Mouse (Mus musculus) lung, postnatal 0 days (tissue): Measurements from ENCODE around the gene Fam69b. TPM values are rescaled to one million over a fixed set of nuclear protein-coding genes. Genes with fewer than 3 reads are reported as not detected.

Experiments used
- ATAC-seq: fragments of 200-750 bp; cut with Nextera tagmentation; 2 replicates; pipeline ENCODE4 v1.8.0; 2017; ENCODE audit warnings: moderate library complexity
- DNase-seq: peaks from one replicate; pipeline ENCODE4 v3.0.0-alpha.2; 2016; ENCODE audit warnings: low spot score
- H3K27ac ChIP-seq: fragments of 300-500 bp; sonication (generic); 2 replicates; pipeline ENCODE4 v1.5.1; 2014; ENCODE audit warnings: antibody characterized with exemption, mild to moderate bottlenecking, low read length, mixed read lengths
- H3K27me3 ChIP-seq: fragments of 300-500 bp; sonication (generic); replicated peaks from 2 replicates; pipeline ENCODE4 v1.6.1; 2014; ENCODE audit warnings: low read length, mixed read lengths; ENCODE audit not compliant: insufficient read depth
- H3K36me3 ChIP-seq: fragments of 300-500 bp; sonication (generic); 2 replicates; pipeline ENCODE4 v1.6.1; 2014; ENCODE audit warnings: low read length, mixed read lengths; ENCODE audit not compliant: insufficient read depth
- H3K4me1 ChIP-seq: fragments of 300-500 bp; sonication (generic); 2 replicates; pipeline ENCODE4 v1.6.1; 2014; ENCODE audit warnings: antibody characterized with exemption, low read depth, low read length, mixed read lengths; ENCODE audit not compliant: insufficient read depth
- H3K4me2 ChIP-seq: fragments of 300-500 bp; sonication (generic); replicated peaks from 2 replicates; pipeline ENCODE4 v1.6.1; 2014; ENCODE audit warnings: low read depth, mild to moderate bottlenecking, low read length, moderate library complexity, mixed read lengths
- H3K4me3 ChIP-seq: fragments of 300-500 bp; sonication (generic); 2 replicates; pipeline ENCODE4 v1.5.1; 2014; ENCODE audit warnings: low read depth, low read length
- H3K9ac ChIP-seq: fragments of 300-500 bp; sonication (generic); replicated peaks from 2 replicates; pipeline ENCODE4 v1.6.1; 2014; ENCODE audit warnings: low read depth, mild to moderate bottlenecking
- H3K9me3 ChIP-seq: fragments of 300-500 bp; sonication (generic); 2 replicates; pipeline ENCODE4 v1.6.1; 2016; ENCODE audit warnings: low read length, mixed read lengths
- CTCF ChIP-seq: IDR thresholded peaks from 2 replicates; pipeline ENCODE4 v1.5.1; 2016; ENCODE audit warnings: antibody characterized with exemption, mild to moderate bottlenecking
- EP300 ChIP-seq: IDR thresholded peaks from 2 replicates; pipeline ENCODE4 v1.6.1; 2016; ENCODE audit warnings: antibody characterized with exemption, mild to moderate bottlenecking, control low read depth
- WGBS: fragments of 180-500 bp; shearing (Covaris S2); extraction: QIAGEN DNeasy Blood & Tissue Kit; methylation state at CpG from one replicate; pipeline ENCODE4 v1.1.7; 2014; 5-methylcytosine and 5-hydroxymethylcytosine counted together
- polyA plus RNA-seq: library from polyadenylated mRNA; unstranded; fragments of >200 nt; fragmentation: Nextera tagmentation; extraction: Ambion mirVana; gene quantifications from 2 replicates; pipeline ENCODE4 v1.2.1, GENCODE M21; 2015

The Fam69b gene
- polyA plus RNA-seq, 1 experiment from 2014 or later = 8.2 TPM

GRCm38 (mm10) chr2:26595725-26596435 is 32.4 kb upstream of the Fam69b start:
- DNase-seq (no peak), ATAC-seq (peak; percentile 10)
- Histone ChIP-seq H3K27ac (0 out of 2 replicates have a peak overlapping the region, but pooled peaks have one; percentile 0), H3K36me3 (peaks cover 28% of the 10 kb centered on the region), H3K9me3 (no peaks in the 10 kb centered on the region), H3K9ac (no peak overlapping the region), H3K4me2 (no peak overlapping the region), H3K4me3 (no peak overlapping the region), H3K4me1 (peaks cover 6% of the 10 kb centered on the region), H3K27me3 (no peaks in the 10 kb centered on the region)
- TF ChIP-seq CTCF = no peak
- TF ChIP-seq EP300 = no peak
- WGBS = 77% methylated on average over 11 of the region's 11 CpGs

DNA sequence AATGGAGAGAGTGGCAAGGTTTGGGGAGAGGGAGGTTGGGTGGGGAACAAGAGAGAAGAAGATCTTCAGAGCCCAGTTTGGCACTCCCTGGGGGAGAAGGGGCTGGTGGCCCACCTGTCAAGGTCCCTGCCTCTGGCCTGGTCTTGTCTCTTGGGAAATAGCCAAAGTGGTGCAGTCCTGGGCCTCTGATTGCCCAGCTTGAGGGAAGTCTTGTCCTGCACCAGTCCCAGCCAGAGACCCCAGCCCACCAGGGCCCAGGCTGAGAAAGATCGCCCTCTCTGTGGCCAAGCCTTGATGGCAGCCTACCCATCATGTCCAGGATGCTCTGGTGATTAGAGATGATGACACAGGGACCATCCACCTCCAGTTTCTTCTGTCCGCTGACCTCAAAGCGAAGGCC is 31.4 kb upstream of the Fam69b start:
- H3K9me3 ChIP-seq = no peaks in the 10 kb centered on the region
- H3K27me3 ChIP-seq = no peaks in the 10 kb centered on the region
- no peaks in the 10 kb centered on the region; the same call in 1 of the 2 replicates for H3K4me1 ChIP-seq
- ATAC-seq (no peak), DNase-seq (peak; percentile 11)
- TF ChIP-seq CTCF (no peak), EP300 (no peak)
- no peak overlapping the region for H3K4me3 ChIP-seq
- no peak overlapping the region for H3K9ac ChIP-seq
- H3K27ac ChIP-seq = no peak overlapping the region
- H3K4me2 ChIP-seq = no peak overlapping the region
- peaks cover 27% of the 10 kb centered on the region for H3K36me3 ChIP-seq
- 92% methylated on average over 3 of the region's 3 CpGs for whole genome bisulfite sequencing

DNA sequence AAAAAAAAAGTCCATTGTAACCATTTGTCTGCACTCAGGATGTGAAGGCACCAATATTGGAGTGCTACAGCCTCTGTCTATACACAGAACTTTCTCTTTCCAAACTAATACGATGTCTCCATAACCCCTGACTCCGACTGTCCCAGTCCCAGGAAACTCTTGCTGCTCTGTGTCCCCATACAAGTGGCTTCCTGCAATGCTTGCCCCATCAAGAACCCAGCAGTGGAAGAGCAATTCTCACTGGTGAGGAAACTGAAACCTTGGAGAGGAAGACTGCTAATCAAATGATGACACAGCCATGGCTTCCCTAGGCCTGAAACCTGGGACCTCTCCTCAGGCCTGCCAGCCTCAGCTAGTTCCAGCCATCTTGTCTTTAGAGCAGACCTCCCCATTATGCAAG is 30.4 kb upstream of the Fam69b start:
- H3K27ac ChIP-seq = no peak overlapping the region
- TF ChIP-seq CTCF = no peak
- no peak for TF ChIP-seq EP300
- no peak overlapping the region for H3K4me2 ChIP-seq
- WGBS = 76% methylated on average over 2 of the region's 2 CpGs
- ATAC-seq (no peak), DNase-seq (no peak)
- H3K36me3 ChIP-seq = peaks cover 17% of the 10 kb centered on the region
- H3K9me3 ChIP-seq = no peaks in the 10 kb centered on the region
- no peak overlapping the region for H3K9ac ChIP-seq
- H3K27me3 ChIP-seq = no peaks in the 10 kb centered on the region
- no peak overlapping the region for H3K4me3 ChIP-seq
- H3K4me1 ChIP-seq = peaks cover 3% of the 10 kb centered on the region

GRCm38 (mm10) chr2:26598462-26598861 is 29.8 kb upstream of the Fam69b start:
- H3K4me2 ChIP-seq = no peak overlapping the region

DNA sequence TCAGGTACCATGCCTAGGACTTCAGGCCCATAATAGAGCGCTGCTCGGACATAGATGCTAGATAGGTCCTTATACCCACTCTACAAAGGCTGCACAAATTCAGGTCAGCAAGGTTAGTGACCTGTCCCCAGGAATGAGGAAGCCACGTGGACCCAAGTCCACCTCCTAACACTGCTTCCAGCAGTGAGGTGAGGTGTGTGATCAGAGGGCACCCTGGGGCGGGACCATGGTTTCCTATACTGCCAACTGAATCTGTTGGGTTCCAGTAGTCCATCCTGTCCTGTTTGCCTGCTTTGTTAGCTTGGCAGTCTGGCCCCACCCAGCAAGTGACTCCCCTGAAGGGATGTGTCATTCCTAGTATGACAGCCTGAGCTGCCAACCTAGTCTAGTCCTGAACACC is 28.3 kb upstream of the Fam69b start:
- H3K4me3 ChIP-seq = no peak overlapping the region
- no peak overlapping the region for H3K27ac ChIP-seq
- ATAC-seq (no peak), DNase-seq (peak; percentile 7)
- H3K4me2 ChIP-seq = no peak overlapping the region
- H3K9me3 ChIP-seq = no peaks in the 10 kb centered on the region
- H3K4me1 ChIP-seq = peaks cover 9% of the 10 kb centered on the region
- H3K27me3 ChIP-seq = no peaks in the 10 kb centered on the region
- no peak for TF ChIP-seq CTCF
- TF ChIP-seq EP300 = no peak
- no peak overlapping the region for H3K9ac ChIP-seq
- H3K36me3 ChIP-seq = peaks cover 3% of the 10 kb centered on the region; the same call in 1 of the 2 replicates
- 82% methylated on average over 4 of the region's 4 CpGs for WGBS

More at GRCm38 (mm10) chr2:26598462-26598861, 29.8 kb upstream of the Fam69b start:
- no peak overlapping the region for H3K4me3 ChIP-seq
- peaks cover 6% of the 10 kb centered on the region for H3K4me1 ChIP-seq
- H3K9ac ChIP-seq = no peak overlapping the region
- H3K36me3 ChIP-seq = peaks cover 11% of the 10 kb centered on the region; the same call in 1 of the 2 replicates
- ATAC-seq = no peak
- H3K9me3 ChIP-seq = no peaks in the 10 kb centered on the region
- H3K27me3 ChIP-seq = no peaks in the 10 kb centered on the region
- DNase-seq = peak; percentile 21
- no peak overlapping the region for H3K27ac ChIP-seq
- TF ChIP-seq CTCF (no peak), EP300 (no peak)
- 67% methylated on average over 3 of the region's 3 CpGs for WGBS

- WGBS = 88% methylated on average over 2 of the region's 2 CpGs
- TF ChIP-seq EP300 (no peak), CTCF (no peak)
- Histone ChIP-seq H3K27me3 (no peaks in the 10 kb centered on the region), H3K4me1 (peaks cover 9% of the 10 kb centered on the region), H3K9me3 (no peaks in the 10 kb centered on the region), H3K4me3 (no peak overlapping the region), H3K27ac (no peak overlapping the region), H3K36me3 (no peaks in the 10 kb centered on the region; the same call in 1 of the 2 replicates), H3K9ac (no peak overlapping the region), H3K4me2 (no peak overlapping the region)
- DNase-seq = no peak
- no peak for ATAC-seq
These were observed 27.6 kb upstream of the Fam69b start for GRCm38 (mm10) chr2:26600664-26601063.
